Mouse (Mus musculus): ENCODE results near the gene Ppfibp1. TPM values are rescaled to one million over a fixed set of nuclear protein-coding genes. Genes with fewer than 3 reads are reported as not detected.

The Ppfibp1 gene
- polyA plus RNA-seq, 1 experiment from 2014 or later: 62.7 TPM

DNA sequence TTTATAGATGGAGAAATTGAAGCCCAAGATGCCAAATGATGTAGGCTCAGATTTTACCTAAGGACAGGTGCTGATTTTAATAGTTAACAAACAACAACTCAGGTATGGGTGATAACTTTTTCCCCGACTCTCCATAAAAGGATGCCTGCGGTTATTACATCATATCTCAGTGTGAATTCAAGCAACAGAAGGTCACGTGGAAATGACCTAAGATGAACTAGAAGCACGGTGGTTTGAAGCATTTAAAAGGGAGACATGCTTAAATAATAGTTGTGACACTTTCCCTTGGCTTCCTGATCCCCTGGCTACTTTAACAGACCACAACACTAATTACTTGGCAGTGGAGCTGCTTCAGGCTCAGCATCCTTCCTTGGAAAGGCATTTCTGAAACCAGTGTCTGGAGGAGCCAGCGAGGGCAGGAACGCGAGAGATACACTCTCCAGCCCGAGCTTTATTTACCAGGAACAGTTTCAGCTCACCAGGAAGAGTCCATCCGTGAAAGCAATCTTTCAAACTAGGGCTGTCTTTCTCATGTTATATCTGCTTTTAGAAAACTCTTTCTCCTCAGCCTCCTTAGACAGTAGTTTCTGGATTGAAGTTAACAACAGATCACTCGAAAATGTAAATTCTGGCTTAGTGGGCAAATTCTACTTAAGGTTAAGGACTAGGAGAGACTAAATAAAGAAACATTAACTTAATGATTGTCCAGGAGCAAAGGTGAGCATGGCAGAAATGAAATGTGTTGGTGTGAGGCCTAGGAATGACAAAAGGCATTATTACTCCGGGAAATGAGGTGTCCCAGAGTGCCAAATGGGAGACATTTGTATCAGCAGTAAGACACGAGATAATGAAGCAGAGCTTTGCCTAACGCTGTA is 6.2 kb upstream of the Ppfibp1 start:
- no peak for ATAC-seq (ENCODE audit: insufficient number of reproducible peaks, insufficient read depth, low FRiP score, low read depth)
- H3K4me3 ChIP-seq (ENCODE audit: control insufficient read depth in 1 of 2, insufficient read depth in 1 of 2, low read depth in 1 of 2, low read length in 2 of 2): no peak overlapping the region
- H3K9ac ChIP-seq (ENCODE audit: low read length): no peak overlapping the region
- 43% methylated on average over 13 of the region's 13 CpGs for WGBS
- H3K36me3 ChIP-seq (ENCODE audit: control insufficient read depth, insufficient read depth, low read length): no peaks in the 10 kb centered on the region
- no peak overlapping the region for H3K4me2 ChIP-seq (ENCODE audit: low read length)
- no peaks in the 10 kb centered on the region for H3K27me3 ChIP-seq (ENCODE audit: control insufficient read depth, insufficient read depth, low read length)
- H3K9me3 ChIP-seq (ENCODE audit: control insufficient read depth, low read length): peaks cover 1% of the 10 kb centered on the region
- H3K4me1 ChIP-seq (ENCODE audit: control insufficient read depth in 2 of 2, insufficient read depth in 2 of 2, low read length in 2 of 2): peaks cover 11 to 26% of the 10 kb centered on the region in 2 experiments
- H3K27ac ChIP-seq (replicated peaks in 1 of 2; ENCODE audit: control insufficient read depth in 1 of 2, insufficient read depth in 1 of 2, low read depth in 2 of 2, low read length in 2 of 2): no peak overlapping the region

- peaks cover 11 to 29% of the 10 kb centered on the region in 2 experiments for H3K4me1 ChIP-seq (ENCODE audit: control insufficient read depth in 2 of 2, insufficient read depth in 2 of 2, low read length in 2 of 2)
- no peaks in the 10 kb centered on the region for H3K36me3 ChIP-seq (ENCODE audit: control insufficient read depth, insufficient read depth, low read length)
- no peaks in the 10 kb centered on the region for H3K9me3 ChIP-seq (ENCODE audit: control insufficient read depth, low read length)
- H3K9ac ChIP-seq (ENCODE audit: low read length): no peak overlapping the region
- no peak overlapping the region for H3K4me2 ChIP-seq (ENCODE audit: low read length)
- no peak overlapping the region for H3K4me3 ChIP-seq (ENCODE audit: control insufficient read depth in 1 of 2, insufficient read depth in 1 of 2, low read depth in 1 of 2, low read length in 2 of 2)
- no peak overlapping the region for H3K27ac ChIP-seq (replicated peaks in 1 of 2; ENCODE audit: control insufficient read depth in 1 of 2, insufficient read depth in 1 of 2, low read depth in 2 of 2, low read length in 2 of 2)
- WGBS: 69% methylated on average over 2 of the region's 2 CpGs
- no peak for ATAC-seq (ENCODE audit: insufficient number of reproducible peaks, insufficient read depth, low FRiP score, low read depth)
- no peaks in the 10 kb centered on the region for H3K27me3 ChIP-seq (ENCODE audit: control insufficient read depth, insufficient read depth, low read length)
These were observed 4.9 kb upstream of the Ppfibp1 start for GRCm38 (mm10) chr6:146883426-146883825.

- no peak overlapping the region for H3K9ac ChIP-seq (ENCODE audit: low read length)
- no peaks in the 10 kb centered on the region for H3K27me3 ChIP-seq (ENCODE audit: control insufficient read depth, insufficient read depth, low read length)
- no peaks in the 10 kb centered on the region for H3K9me3 ChIP-seq (ENCODE audit: control insufficient read depth, low read length)
- H3K27ac ChIP-seq (replicated peaks in 1 of 2; ENCODE audit: control insufficient read depth in 1 of 2, insufficient read depth in 1 of 2, low read depth in 2 of 2, low read length in 2 of 2): no peak overlapping the region
- H3K4me1 ChIP-seq (ENCODE audit: control insufficient read depth in 2 of 2, insufficient read depth in 2 of 2, low read length in 2 of 2): peaks cover 11 to 26% of the 10 kb centered on the region in 2 experiments
- no peaks in the 10 kb centered on the region for H3K36me3 ChIP-seq (ENCODE audit: control insufficient read depth, insufficient read depth, low read length)
- H3K4me3 ChIP-seq (ENCODE audit: control insufficient read depth in 1 of 2, insufficient read depth in 1 of 2, low read depth in 1 of 2, low read length in 2 of 2): no peak overlapping the region
- no peak for ATAC-seq (ENCODE audit: insufficient number of reproducible peaks, insufficient read depth, low FRiP score, low read depth)
- no peak overlapping the region for H3K4me2 ChIP-seq (ENCODE audit: low read length)
- WGBS: 61% methylated on average over 3 of the region's 3 CpGs
These were observed 4.1 kb upstream of the Ppfibp1 start for GRCm38 (mm10) chr6:146884171-146884570.

DNA sequence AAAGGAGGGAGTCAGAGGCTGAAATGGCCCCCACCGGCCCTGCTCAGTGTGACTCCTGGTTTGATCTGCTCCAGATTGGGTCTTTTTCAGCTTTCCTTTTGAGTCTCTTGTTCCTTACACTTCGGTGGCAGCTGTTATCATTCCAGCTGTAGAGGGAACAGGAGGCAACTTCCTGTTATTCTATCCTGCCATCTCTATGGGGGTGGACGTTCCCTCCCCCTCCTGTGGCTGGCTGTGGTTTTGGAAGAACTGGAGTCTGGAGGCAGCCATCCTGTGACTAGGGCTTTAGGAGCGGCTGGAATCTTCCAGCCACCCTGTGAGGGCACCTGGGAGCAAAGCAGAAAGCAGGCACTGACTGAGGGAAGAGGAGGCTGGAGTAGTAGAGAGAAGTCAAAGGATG is 3.4 kb upstream of the Ppfibp1 start:
- ATAC-seq (ENCODE audit: insufficient number of reproducible peaks, insufficient read depth, low FRiP score, low read depth): no peak
- H3K4me2 ChIP-seq (ENCODE audit: low read length): no peak overlapping the region
- H3K27me3 ChIP-seq (ENCODE audit: control insufficient read depth, insufficient read depth, low read length): no peaks in the 10 kb centered on the region
- 17% methylated on average over 4 of the region's 4 CpGs for WGBS
- H3K4me1 ChIP-seq (ENCODE audit: control insufficient read depth in 2 of 2, insufficient read depth in 2 of 2, low read length in 2 of 2): peaks cover 11 to 32% of the 10 kb centered on the region in 2 experiments
- H3K4me3 ChIP-seq (ENCODE audit: control insufficient read depth in 1 of 2, insufficient read depth in 1 of 2, low read depth in 1 of 2, low read length in 2 of 2): no peak overlapping the region
- H3K9me3 ChIP-seq (ENCODE audit: control insufficient read depth, low read length): no peaks in the 10 kb centered on the region
- no peak overlapping the region for H3K27ac ChIP-seq (replicated peaks in 1 of 2; ENCODE audit: control insufficient read depth in 1 of 2, insufficient read depth in 1 of 2, low read depth in 2 of 2, low read length in 2 of 2)
- H3K36me3 ChIP-seq (ENCODE audit: control insufficient read depth, insufficient read depth, low read length): no peaks in the 10 kb centered on the region
- no peak overlapping the region for H3K9ac ChIP-seq (ENCODE audit: low read length)

DNA sequence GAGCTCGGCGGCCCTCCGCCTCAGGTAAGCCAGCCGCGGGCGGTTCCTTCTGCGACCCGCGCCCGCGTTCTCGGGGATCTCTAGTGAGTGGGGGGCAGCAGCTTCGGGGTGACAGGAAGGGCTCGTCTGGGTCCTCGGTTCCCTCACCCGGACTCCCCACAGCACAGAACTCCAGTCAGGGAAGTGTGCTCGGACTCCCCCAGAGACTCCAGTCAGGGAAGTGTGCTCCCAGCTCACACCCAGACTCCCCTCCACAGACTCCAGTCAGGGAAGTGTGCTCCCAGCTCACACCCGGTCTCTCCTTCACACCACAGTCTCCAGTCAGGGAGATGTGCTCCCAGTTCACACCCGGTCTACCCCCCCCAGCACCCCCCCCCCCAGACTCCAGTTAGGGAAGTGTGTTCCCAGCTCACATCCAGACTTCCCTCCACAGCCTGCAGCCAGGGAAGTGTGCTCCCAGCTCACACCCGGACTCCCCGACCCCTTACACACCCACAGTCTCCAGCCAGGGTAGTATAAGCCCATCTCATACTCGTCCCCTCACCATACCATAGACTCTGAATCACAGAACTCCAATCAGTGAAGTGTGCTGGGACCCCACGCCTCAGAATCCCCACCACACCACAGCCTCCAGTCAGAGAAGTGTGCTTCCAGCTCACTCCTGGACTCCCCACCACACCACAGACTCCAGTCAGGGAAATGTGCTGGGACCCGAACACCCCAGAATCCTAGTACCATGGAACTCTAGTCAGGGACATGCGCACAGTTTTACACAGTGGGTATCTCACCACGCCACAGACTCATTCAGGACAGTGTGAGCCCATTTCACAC is 588 bp downstream of the Ppfibp1 start:
- H3K4me1 ChIP-seq (ENCODE audit: control insufficient read depth in 2 of 2, insufficient read depth in 2 of 2, low read length in 2 of 2): peaks cover 9 to 48% of the 10 kb centered on the region in 2 experiments
- no peaks in the 10 kb centered on the region for H3K27me3 ChIP-seq (ENCODE audit: control insufficient read depth, insufficient read depth, low read length)
- H3K4me3 ChIP-seq (ENCODE audit: control insufficient read depth in 1 of 2, insufficient read depth in 1 of 2, low read depth in 1 of 2, low read length in 2 of 2): peak overlapping the region; percentile 91 to 95
- peak overlapping the region; percentile 97 for H3K9ac ChIP-seq (ENCODE audit: low read length)
- H3K27ac ChIP-seq (replicated peaks in 1 of 2; ENCODE audit: control insufficient read depth in 1 of 2, insufficient read depth in 1 of 2, low read depth in 2 of 2, low read length in 2 of 2): peak overlapping the region; percentile 77 to 86
- WGBS: 7% methylated on average over 21 of the region's 26 CpGs
- H3K36me3 ChIP-seq (ENCODE audit: control insufficient read depth, insufficient read depth, low read length): peaks cover 7% of the 10 kb centered on the region; the same call in 1 of the 2 replicates
- ATAC-seq (ENCODE audit: insufficient number of reproducible peaks, insufficient read depth, low FRiP score, low read depth): peak; percentile 54
- no peaks in the 10 kb centered on the region for H3K9me3 ChIP-seq (ENCODE audit: control insufficient read depth, low read length)
- H3K4me2 ChIP-seq (ENCODE audit: low read length): peak overlapping the region; percentile 79

DNA sequence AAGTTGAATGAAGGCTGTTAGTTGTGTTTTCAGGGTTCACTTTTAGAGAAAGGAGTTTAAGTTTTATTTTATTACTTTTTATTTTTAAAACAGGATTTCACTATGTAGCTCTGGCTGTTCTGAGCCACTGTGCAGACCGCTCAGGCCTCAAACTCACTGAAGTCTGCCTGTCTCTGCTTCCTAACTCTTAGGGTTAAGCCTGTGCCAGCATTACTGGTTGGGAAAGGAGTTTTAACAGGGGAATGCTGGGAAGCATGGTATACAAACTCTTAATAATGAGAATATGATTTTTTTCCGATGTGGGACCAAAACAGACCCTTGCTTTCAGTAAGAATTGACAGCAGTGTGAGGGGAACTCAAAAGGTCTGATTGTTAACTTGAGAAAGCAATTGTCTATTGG is 1.9 kb downstream of the Ppfibp1 start:
- peak overlapping the region; percentile 60 for H3K9ac ChIP-seq (ENCODE audit: low read length)
- WGBS: 57% methylated on average over 2 of the region's 2 CpGs
- peak overlapping the region in 1 of 2 experiments; percentile 95; a peak in 1 of 4 replicates for H3K4me3 ChIP-seq (ENCODE audit: control insufficient read depth in 1 of 2, insufficient read depth in 1 of 2, low read depth in 1 of 2, low read length in 2 of 2)
- peak overlapping the region; percentile 79 for H3K4me2 ChIP-seq (ENCODE audit: low read length)
- peak overlapping the region; percentile 62 to 71 for H3K27ac ChIP-seq (replicated peaks in 1 of 2; ENCODE audit: control insufficient read depth in 1 of 2, insufficient read depth in 1 of 2, low read depth in 2 of 2, low read length in 2 of 2)
- H3K4me1 ChIP-seq (ENCODE audit: control insufficient read depth in 2 of 2, insufficient read depth in 2 of 2, low read length in 2 of 2): peaks cover 2 to 39% of the 10 kb centered on the region in 2 experiments
- no peak for ATAC-seq (ENCODE audit: insufficient number of reproducible peaks, insufficient read depth, low FRiP score, low read depth)
- no peaks in the 10 kb centered on the region for H3K9me3 ChIP-seq (ENCODE audit: control insufficient read depth, low read length)
- H3K27me3 ChIP-seq (ENCODE audit: control insufficient read depth, insufficient read depth, low read length): no peaks in the 10 kb centered on the region
- peaks cover 7% of the 10 kb centered on the region; the same call in 1 of the 2 replicates for H3K36me3 ChIP-seq (ENCODE audit: control insufficient read depth, insufficient read depth, low read length)

- peaks cover 7% of the 10 kb centered on the region; the same call in 1 of the 2 replicates for H3K36me3 ChIP-seq (ENCODE audit: control insufficient read depth, insufficient read depth, low read length)
- peaks cover 2 to 37% of the 10 kb centered on the region in 2 experiments for H3K4me1 ChIP-seq (ENCODE audit: control insufficient read depth in 2 of 2, insufficient read depth in 2 of 2, low read length in 2 of 2)
- peak overlapping the region; percentile 79 for H3K4me2 ChIP-seq (ENCODE audit: low read length)
- no peaks in the 10 kb centered on the region for H3K9me3 ChIP-seq (ENCODE audit: control insufficient read depth, low read length)
- H3K27ac ChIP-seq (replicated peaks in 1 of 2; ENCODE audit: control insufficient read depth in 1 of 2, insufficient read depth in 1 of 2, low read depth in 2 of 2, low read length in 2 of 2): peak overlapping the region; percentile 62 to 71
- no peaks in the 10 kb centered on the region for H3K27me3 ChIP-seq (ENCODE audit: control insufficient read depth, insufficient read depth, low read length)
- H3K9ac ChIP-seq (ENCODE audit: low read length): peak overlapping the region; percentile 60
- no peak for ATAC-seq (ENCODE audit: insufficient number of reproducible peaks, insufficient read depth, low FRiP score, low read depth)
- H3K4me3 ChIP-seq (ENCODE audit: control insufficient read depth in 1 of 2, insufficient read depth in 1 of 2, low read depth in 1 of 2, low read length in 2 of 2): peak overlapping the region in 1 of 2 experiments; percentile 95; a peak in 2 of 4 replicates
These were observed 2.3 kb downstream of the Ppfibp1 start for GRCm38 (mm10) chr6:146890633-146891032.

Measured in heart, embryonic 14.5 days (tissue).